Mouse (Mus musculus) right cerebral cortex, adult 2 months (tissue): ENCODE data around the gene Syvn1.
"Not testable (repeated sequence)": the region's sequence is repeated elsewhere in the genome, so short reads cannot be mapped to it uniquely, and the experiment has no call there.

Experiments used
- DNase-seq, 2 experiments: peaks; one replicate each; pipeline ENCODE4 v3.0.0; 2021 to 2022; ENCODE audit warnings: low spot score in 2 of 2

Syvn1 gene

GRCm38 (mm10) chr19:6040002-6040401, 6.4 kb upstream of the Syvn1 start:
- no peak for DNase-seq

- DNase-seq = no peak
Observed at GRCm38 (mm10) chr19:6042293-6042692, 4.1 kb upstream of the Syvn1 start.

DNA sequence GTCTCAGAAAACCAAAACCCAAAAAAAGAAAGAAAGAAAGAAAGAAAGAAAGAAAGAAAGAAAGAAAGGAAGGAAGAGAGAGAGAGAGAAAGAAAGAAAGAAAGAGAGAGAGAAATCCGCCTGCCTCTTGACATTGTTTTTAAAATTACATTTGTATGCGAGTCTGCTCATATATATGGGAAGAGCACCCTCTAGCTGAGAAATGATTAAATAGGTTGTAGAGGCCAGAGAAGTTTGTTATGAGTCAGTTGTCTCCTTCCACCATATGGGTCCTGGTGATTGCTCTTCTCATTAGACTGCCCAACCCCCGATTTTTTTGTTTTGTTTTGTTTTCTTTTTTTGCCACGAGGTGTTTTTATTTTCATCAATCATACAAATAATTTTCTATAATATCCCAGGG, 2.3 kb upstream of the Syvn1 start:
- DNase-seq = not testable (repeated sequence)

DNA sequence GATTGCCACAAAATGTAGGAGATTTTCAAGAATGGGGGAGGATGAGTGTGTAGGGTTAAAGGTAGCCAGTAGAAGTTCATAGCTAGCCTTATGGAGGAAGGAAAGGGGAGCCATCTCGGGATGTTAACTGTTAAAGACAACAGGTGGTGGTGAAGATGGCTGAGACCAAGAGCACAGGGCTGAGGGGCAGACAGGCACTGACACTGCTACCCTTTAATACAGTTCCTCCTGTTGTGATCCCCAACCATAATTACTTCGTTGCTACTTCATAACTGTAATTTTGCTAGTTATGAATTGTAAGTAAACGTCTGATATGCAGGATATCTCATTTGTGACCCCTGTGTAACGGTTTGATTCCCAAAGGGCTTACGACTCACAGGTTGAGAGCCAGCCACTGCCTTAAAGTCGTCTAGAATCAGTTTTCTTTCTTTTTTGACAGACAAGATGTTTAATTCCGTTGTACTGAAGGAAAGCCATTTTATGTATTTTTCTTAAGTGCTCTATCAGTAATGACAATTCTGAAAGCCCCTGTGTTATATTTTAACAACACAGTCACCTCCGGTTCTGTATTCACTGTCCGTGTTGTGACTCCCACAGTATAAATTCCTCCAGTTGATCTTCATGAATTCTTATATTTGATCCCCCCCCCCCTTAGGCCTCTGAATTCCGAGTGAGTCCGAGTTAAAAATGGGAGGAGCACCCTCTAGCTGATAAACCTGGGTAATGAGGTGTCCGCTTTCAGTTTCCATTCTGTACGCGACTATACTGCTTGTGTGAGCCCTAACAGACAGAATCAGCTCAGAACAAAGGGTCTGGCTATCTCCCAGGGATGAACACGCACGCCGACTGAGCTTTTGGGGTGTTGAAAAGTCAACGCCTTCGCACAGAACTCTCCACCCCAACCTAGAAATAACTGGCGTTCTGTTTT, 746 bp upstream of the Syvn1 start:
- no peak for DNase-seq

GRCm38 (mm10) chr19:6047154-6047898, 950 bp downstream of the Syvn1 start:
- DNase-seq = no peak

GRCm38 (mm10) chr19:6047899-6048166, 1.5 kb downstream of the Syvn1 start:
- no peak for DNase-seq

DNA sequence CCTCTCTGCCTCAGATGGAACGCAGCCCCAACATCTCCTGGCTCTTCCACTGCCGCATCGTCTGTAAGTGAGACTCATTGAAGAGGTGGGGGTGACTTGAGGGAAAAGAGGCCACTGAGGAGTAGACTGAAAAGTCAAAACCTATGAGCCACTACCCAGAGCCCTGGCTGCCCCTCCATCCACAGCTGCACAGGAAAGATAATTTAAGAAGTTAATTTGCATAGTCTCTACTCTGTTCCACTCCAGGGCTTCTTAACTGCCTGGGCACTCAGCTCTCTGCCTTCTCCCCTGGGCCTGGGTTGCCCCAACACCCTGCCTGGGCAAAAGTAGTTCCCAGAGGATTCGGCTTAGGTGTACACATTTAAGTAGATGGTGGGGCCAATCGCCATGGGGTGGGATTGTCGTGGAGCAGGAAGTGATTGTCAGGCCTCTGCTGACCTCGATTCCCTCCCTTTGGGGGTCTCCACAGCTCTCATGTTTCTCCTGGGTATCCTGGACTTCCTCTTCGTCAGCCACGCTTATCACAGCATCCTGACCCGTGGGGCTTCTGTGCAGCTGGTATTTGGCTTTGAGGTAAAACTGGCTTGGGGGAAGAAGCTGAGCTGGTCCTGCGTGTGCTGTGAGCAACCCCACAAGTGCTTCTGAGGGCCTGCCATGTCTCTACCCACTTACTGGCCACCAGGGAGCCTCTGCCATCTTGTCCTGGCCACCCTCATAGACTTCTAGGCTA, 2.5 kb downstream of the Syvn1 start:
- DNase-seq = no peak

DNA sequence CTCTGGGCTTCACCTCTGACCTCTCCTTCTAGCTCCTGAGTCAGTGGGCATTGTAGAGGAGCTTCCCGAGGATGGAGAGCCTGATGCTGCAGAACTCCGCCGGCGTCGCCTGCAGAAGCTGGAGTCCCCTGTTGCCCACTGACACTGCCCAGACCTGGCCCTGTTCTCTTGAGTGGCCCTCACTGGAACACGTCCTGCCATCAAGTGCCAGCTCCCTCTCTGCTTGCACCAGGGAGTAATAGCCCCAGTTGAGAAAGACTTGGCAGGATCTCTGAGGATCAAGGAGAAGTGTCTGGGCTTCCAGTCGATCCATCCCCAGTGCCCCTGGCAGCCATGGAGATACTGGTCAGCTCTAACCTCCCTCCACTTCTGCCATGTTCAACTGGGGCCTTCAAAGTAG, 6.1 kb downstream of the Syvn1 start:
- DNase-seq = no peak

DNA sequence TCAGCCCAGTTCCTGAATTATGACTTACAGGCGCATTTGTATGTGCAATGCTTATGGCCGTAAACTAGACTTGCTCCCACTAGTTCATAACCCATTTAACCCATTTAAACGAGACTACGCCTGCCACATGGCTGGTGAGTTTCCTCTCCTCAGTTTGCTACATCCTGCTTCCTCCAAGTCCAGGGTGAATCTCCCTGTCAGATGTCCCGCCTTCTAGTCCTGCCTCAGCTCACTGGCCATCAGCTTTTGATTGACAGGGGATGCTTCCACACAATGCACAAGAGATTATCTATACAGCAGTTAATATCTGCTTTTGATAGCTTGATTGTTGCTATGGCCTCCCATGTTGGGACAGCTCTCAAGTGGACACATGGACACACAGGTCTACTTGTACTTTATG, 7.9 kb downstream of the Syvn1 start:
- no peak for DNase-seq

- no peak for DNase-seq
Observed at GRCm38 (mm10) chr19:6056696-6057095, 10.3 kb downstream of the Syvn1 start.

DNA sequence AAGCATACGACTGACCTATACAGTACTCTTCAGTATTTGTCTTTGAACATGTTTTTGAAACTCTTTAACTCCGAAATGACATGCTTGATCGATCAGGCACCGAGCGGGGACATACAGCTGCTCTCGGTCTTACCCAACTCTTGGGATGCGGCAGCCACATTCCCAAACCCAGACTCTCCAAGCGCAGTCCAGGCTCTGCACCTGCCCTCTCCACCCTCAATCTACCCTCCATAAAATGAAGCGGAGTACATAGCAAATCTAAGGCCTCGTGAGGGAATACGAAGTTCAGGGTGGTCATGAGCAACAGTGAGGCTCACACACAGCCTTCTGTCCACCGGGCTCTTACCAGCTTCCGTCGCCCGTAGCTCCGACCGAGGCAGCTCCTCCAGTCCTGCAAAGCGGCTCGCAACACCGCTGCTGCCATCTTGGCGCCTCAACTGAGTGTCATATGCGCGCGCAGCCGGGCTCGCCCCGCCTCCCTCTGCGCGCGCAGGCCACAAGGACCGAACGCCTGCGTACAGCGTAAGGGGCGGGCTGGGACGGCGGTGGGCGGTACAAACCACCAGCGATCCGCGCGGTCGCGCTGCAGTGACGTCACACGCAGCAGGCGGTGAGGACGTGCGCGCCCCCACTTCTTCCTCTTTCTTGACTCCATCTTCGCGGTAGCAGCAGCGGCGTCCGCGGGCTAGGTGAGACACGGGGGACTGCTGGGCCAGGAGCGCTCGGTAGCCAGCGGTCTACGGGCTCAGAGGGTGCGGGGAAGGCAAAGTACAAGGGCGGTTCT, 11.1 kb downstream of the Syvn1 start, which contains the start of the genes Mrpl49 and Fau:
Mrpl49 (minus strand) TSS at position 473 of the 784 bp plus-strand sequence.
Fau (plus strand) TSS at position 532 of the 784 bp plus-strand sequence.
- DNase-seq = peak; percentile 99 to 100

DNA sequence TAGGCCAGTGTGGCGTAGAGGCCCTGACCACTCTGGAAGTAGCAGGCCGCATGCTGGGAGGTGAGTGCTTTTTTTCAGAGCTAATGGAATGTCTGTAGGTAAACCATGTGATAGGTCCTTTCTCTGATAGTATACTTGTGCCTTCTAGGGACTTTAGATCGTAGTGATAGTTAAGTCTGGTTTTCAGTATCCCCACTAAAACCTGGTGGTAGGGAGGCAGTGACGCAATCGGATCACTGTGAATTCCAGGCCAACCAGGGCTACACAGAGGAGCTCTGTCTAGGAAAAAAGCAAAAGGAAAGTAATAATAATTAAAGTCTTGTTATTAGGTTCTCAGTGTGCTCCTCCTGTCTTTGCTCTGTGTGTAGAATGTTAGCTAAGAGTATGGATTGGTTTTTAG, 12.1 kb downstream of the Syvn1 start:
- DNase-seq = no peak

DNA sequence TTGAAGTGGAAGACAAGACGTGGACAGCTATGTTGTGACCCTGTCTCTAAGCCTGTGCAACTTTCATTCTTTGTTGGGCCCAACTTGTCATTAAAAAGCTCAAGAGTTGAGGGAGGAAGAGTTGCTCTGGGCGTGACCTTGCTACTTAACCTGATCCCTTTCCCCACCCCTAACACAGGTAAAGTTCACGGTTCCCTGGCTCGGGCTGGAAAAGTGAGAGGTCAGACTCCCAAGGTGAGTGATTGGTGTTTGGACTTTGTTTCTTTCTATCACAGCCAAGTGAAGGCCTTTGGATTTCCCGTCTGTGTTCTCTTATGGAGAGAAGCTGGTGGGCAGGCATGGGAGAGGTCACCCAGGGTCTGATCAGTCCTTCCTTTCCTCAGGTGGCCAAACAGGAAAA, 12.6 kb downstream of the Syvn1 start:
- no peak for DNase-seq

- peak; percentile 95 to 96 for DNase-seq
Observed at GRCm38 (mm10) chr19:6061021-6061533, 14.7 kb downstream of the Syvn1 start, which contains the start of gene Znhit2. Gene Znhit2, plus strand, starts transcription at chr19:6061192.

- peak; percentile 35 to 42 for DNase-seq
Observed at GRCm38 (mm10) chr19:6061641-6062302, 15.4 kb downstream of the Syvn1 start.

GRCm38 (mm10) chr19:6062418-6062817, 16.0 kb downstream of the Syvn1 start:
- no peak for DNase-seq

GRCm38 (mm10) chr19:6063081-6063480, 16.7 kb downstream of the Syvn1 start:
- DNase-seq = no peak

DNA sequence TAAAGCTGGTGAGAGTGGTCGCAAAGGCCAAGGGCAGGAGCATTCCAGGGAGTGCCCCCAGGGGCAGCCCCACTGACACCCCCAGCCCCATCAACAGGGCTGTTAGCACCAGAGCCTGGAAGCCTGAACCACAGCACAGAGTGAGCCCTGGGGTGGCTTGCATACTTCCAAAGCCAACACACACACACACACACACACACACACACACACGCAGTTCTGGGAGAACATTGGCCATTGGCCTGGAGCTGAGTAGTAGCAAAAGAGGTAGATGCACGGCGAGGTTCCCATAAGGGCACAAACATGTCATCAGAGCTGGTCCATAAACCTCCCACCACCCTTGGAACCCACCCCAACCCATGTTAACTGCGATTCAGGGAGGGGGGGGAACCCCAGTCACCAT, 20.2 kb downstream of the Syvn1 start:
- peak in 1 of 2 experiments; percentile 20 for DNase-seq

- DNase-seq = peak; percentile 83 to 89
Observed at GRCm38 (mm10) chr19:6067011-6067723, 20.8 kb downstream of the Syvn1 start.
